Mouse (Mus musculus) kidney, postnatal 10 days (tissue): ENCODE results near the gene Hspa1b.
"Not testable (repeated sequence)": the region's sequence is repeated elsewhere in the genome, so short reads cannot be mapped to it uniquely, and the experiment has no call there.

Experiments used
- DNase-seq: peaks from one replicate; pipeline ENCODE4 v3.0.0; 2021; ENCODE audit warnings: mixed read lengths

Hspa1b gene

GRCm38 (mm10) chr17:34981690-34982180 is 22.7 kb upstream of the Hspa1b start, which contains the start of gene Lsm2:
TSS of gene Lsm2 (plus strand) at chr17:34981862.
- peak; percentile 94 for DNase-seq

- DNase-seq, result peak; percentile 55
Observed at GRCm38 (mm10) chr17:34980655-34981054, 21.6 kb upstream of the Hspa1b start.

- no peak for DNase-seq
Observed at GRCm38 (mm10) chr17:34979631-34980030, 20.6 kb upstream of the Hspa1b start.

- DNase-seq, result no peak
Observed at GRCm38 (mm10) chr17:34978239-34978638, 19.2 kb upstream of the Hspa1b start.

- DNase-seq, result no peak
Observed at GRCm38 (mm10) chr17:34977000-34977399, 18.0 kb upstream of the Hspa1b start.

GRCm38 (mm10) chr17:34975581-34976492 is 16.8 kb upstream of the Hspa1b start:
- DNase-seq, result no peak

GRCm38 (mm10) chr17:34972069-34972749 is 13.2 kb upstream of the Hspa1b start, which contains the start of the genes Hspa1a and Hspa1l:
TSS of gene Hspa1a (minus strand) at chr17:34972156.
TSS of gene Hspa1l (plus strand) at chr17:34972703.
- DNase-seq, result peak; percentile 85

GRCm38 (mm10) chr17:34971694-34972068 is 12.6 kb upstream of the Hspa1b start:
- not testable (repeated sequence) for DNase-seq

- DNase-seq, result not testable (repeated sequence)
Observed at GRCm38 (mm10) chr17:34970850-34971249, 11.8 kb upstream of the Hspa1b start.

GRCm38 (mm10) chr17:34969822-34970221 is 10.8 kb upstream of the Hspa1b start, which contains the start of gene Gm20481:
TSS of gene Gm20481 (plus strand) at chr17:34969912.
- DNase-seq, result not testable (repeated sequence)

GRCm38 (mm10) chr17:34965627-34966026 is 6.6 kb upstream of the Hspa1b start:
- no peak for DNase-seq

- peak; percentile 58 for DNase-seq
Observed at GRCm38 (mm10) chr17:34964640-34965049, 5.6 kb upstream of the Hspa1b start.

- no peak for DNase-seq
Observed at GRCm38 (mm10) chr17:34962841-34963240, 3.8 kb upstream of the Hspa1b start.

GRCm38 (mm10) chr17:34962125-34962524 is 3.1 kb upstream of the Hspa1b start:
- DNase-seq, result peak; percentile 63

- DNase-seq, result no peak
Observed at GRCm38 (mm10) chr17:34960702-34961493, 1.9 kb upstream of the Hspa1b start.

GRCm38 (mm10) chr17:34959881-34960515 is 960 bp upstream of the Hspa1b start:
- DNase-seq, result peak; percentile 65

- not testable (repeated sequence) for DNase-seq
Observed at GRCm38 (mm10) chr17:34958734-34959129, 306 bp downstream of the Hspa1b start.

- not testable (repeated sequence) for DNase-seq
Observed at GRCm38 (mm10) chr17:34957966-34958365, 1.1 kb downstream of the Hspa1b start.

- DNase-seq, result not testable (repeated sequence)
Observed at GRCm38 (mm10) chr17:34957291-34957690, 1.7 kb downstream of the Hspa1b start.

GRCm38 (mm10) chr17:34956340-34956739 is 2.7 kb downstream of the Hspa1b start:
- no peak for DNase-seq

- DNase-seq, result no peak
Observed at GRCm38 (mm10) chr17:34955884-34956283, 3.2 kb downstream of the Hspa1b start.

GRCm38 (mm10) chr17:34954831-34955230 is 4.2 kb downstream of the Hspa1b start:
- no peak for DNase-seq
